Mouse (Mus musculus) MEL (cell line): ENCODE measurements at regions not wholly inside any gene's neighbourhood (a gene's known extent, or its start where the extent isn't known, plus 50 kb on each side); places are given as distances from the start of the nearest gene placed in this dataset.

ENCODE experiments used
- DNase-seq: peaks from one replicate; pipeline ENCODE4 v3.0.0; 2011; ENCODE audit warnings: low read depth, low spot score
- H3K27ac ChIP-seq: 2 replicates; pipeline ENCODE4 v1.5.1; 2012; ENCODE audit warnings: low read depth, mild to moderate bottlenecking, control low read depth, low read length, moderate library complexity; ENCODE audit not compliant: control insufficient read depth
- H3K27me3 ChIP-seq, 2 experiments: fragments of 150-350 bp in 1 of 2; sonication (generic) in 1 of 2; 2 replicates each; pipeline ENCODE4 v1.6.1; 2012; ENCODE audit warnings: low read length in 2 of 2, mild to moderate bottlenecking in 2 of 2, improper control_type of control experiment in 1 of 2, moderate library complexity in 1 of 2; ENCODE audit not compliant: insufficient read depth in 2 of 2, control insufficient read depth in 1 of 2
- H3K36me3 ChIP-seq, 2 experiments: 2 replicates each; pipeline ENCODE4 v1.6.1; 2012 to 2014; ENCODE audit warnings: low read length in 2 of 2, improper control_type of control experiment in 1 of 2, inconsistent platforms in 1 of 2, mild to moderate bottlenecking in 1 of 2; ENCODE audit not compliant: insufficient read depth in 2 of 2, control insufficient read depth in 1 of 2
- H3K4me1 ChIP-seq, 2 experiments: fragments of 150-350 bp in 1 of 2; sonication (generic) in 1 of 2; 2 replicates each; pipeline ENCODE4 v1.6.1; 2012; ENCODE audit warnings: low read length in 2 of 2, improper control_type of control experiment in 1 of 2, mild to moderate bottlenecking in 1 of 2; ENCODE audit not compliant: insufficient read depth in 2 of 2, control insufficient read depth in 1 of 2
- H3K4me3 ChIP-seq, 2 experiments: fragments of 150-350 bp in 1 of 2; sonication (generic) in 1 of 2; 2 replicates each; pipeline ENCODE4 v1.5.1; 2012; ENCODE audit warnings: low read depth in 2 of 2, low read length in 2 of 2, mild to moderate bottlenecking in 2 of 2, moderate library complexity in 2 of 2, control low read depth in 1 of 2, improper control_type of control experiment in 1 of 2; ENCODE audit not compliant: control insufficient read depth in 1 of 2, insufficient read depth in 1 of 2
- H3K79me2 ChIP-seq: 2 replicates; pipeline ENCODE4 v1.6.1; 2012; ENCODE audit warnings: mild to moderate bottlenecking, low read length, moderate library complexity; ENCODE audit not compliant: control insufficient read depth, poor library complexity, insufficient read depth
- H3K9ac ChIP-seq: 2 replicates; pipeline ENCODE4 v1.6.1; 2012; ENCODE audit warnings: low read depth, mild to moderate bottlenecking, control low read depth, low read length, moderate library complexity; ENCODE audit not compliant: control insufficient read depth, poor library complexity, severe bottlenecking
- H3K9me3 ChIP-seq: fragments of 150-350 bp; sonication (generic); replicated peaks from 2 replicates; pipeline ENCODE4 v1.6.1; 2012; ENCODE audit warnings: mild to moderate bottlenecking, low read length, improper control_type of control experiment, moderate library complexity; ENCODE audit not compliant: insufficient read depth
- BHLHE40 ChIP-seq: IDR thresholded peaks from 2 replicates; pipeline ENCODE4 v1.6.1; 2012; ENCODE audit warnings: low read depth, mild to moderate bottlenecking, inconsistent platforms, low read length, improper control_type of control experiment, borderline replicate concordance
- CHD1 ChIP-seq: IDR thresholded peaks from 2 replicates; pipeline ENCODE4 v1.6.1; 2012; ENCODE audit warnings: low read depth, mild to moderate bottlenecking, inconsistent platforms, low read length, improper control_type of control experiment
- CHD2 ChIP-seq: IDR thresholded peaks from 2 replicates; pipeline ENCODE4 v1.6.1; 2011; ENCODE audit warnings: low read length, improper control_type of control experiment
- CTCF ChIP-seq, 3 experiments: IDR thresholded peaks in 2 of 3; conservative IDR thresholded peaks in 1 of 3; 2 replicates each; pipeline ENCODE4 v1.5.1; 2011 to 2012; ENCODE audit warnings: low read length in 3 of 3, low read depth in 2 of 3, mild to moderate bottlenecking in 2 of 3, improper control_type of control experiment in 1 of 3, inconsistent platforms in 1 of 3, mixed read lengths in 1 of 3, moderate library complexity in 1 of 3; ENCODE audit not compliant: control insufficient read depth in 1 of 3, insufficient read depth in 1 of 3, poor library complexity in 1 of 3, severe bottlenecking in 1 of 3
- ELF1 ChIP-seq: IDR thresholded peaks from 2 replicates; pipeline ENCODE4 v1.6.1; 2014; ENCODE audit warnings: low read depth, mild to moderate bottlenecking, inconsistent platforms, low read length, improper control_type of control experiment, moderate library complexity
- EP300 ChIP-seq, 2 experiments: IDR thresholded peaks; 2 replicates each; pipeline ENCODE4 v1.6.1; 2011; ENCODE audit warnings: improper control_type of control experiment in 2 of 2, low read length in 2 of 2, low read depth in 1 of 2, mild to moderate bottlenecking in 1 of 2
- ETS1 ChIP-seq: IDR thresholded peaks from 2 replicates; pipeline ENCODE4 v1.6.1; 2012; ENCODE audit warnings: low read depth, mild to moderate bottlenecking, inconsistent platforms, low read length, improper control_type of control experiment, moderate library complexity
- GABPA ChIP-seq: IDR thresholded peaks from 2 replicates; pipeline ENCODE4 v1.6.1; 2012; ENCODE audit warnings: low read depth, mild to moderate bottlenecking, inconsistent platforms, low read length, improper control_type of control experiment, moderate library complexity
- JUND ChIP-seq: IDR thresholded peaks from 2 replicates; pipeline ENCODE4 v1.6.1; 2011; ENCODE audit warnings: low read depth, mild to moderate bottlenecking, improper control_type of control experiment, low read length
- KAT2A ChIP-seq: conservative IDR thresholded peaks from 2 replicates; pipeline ENCODE4 v1.6.1; 2012; ENCODE audit warnings: low read depth, low read length, improper control_type of control experiment, inconsistent platforms
- MAFK ChIP-seq: IDR thresholded peaks from 2 replicates; pipeline ENCODE4 v1.6.1; 2011; ENCODE audit warnings: low read depth, mild to moderate bottlenecking, low read length, improper control_type of control experiment, borderline replicate concordance
- MAZ ChIP-seq: IDR thresholded peaks from 2 replicates; pipeline ENCODE4 v1.6.1; 2012; ENCODE audit warnings: low read depth, mild to moderate bottlenecking, inconsistent platforms, low read length, improper control_type of control experiment
- MEF2A ChIP-seq: IDR thresholded peaks from 2 replicates; pipeline ENCODE4 v1.6.1; 2014; ENCODE audit warnings: low read depth, mild to moderate bottlenecking, inconsistent platforms, low read length, improper control_type of control experiment; ENCODE audit not compliant: poor library complexity, insufficient replicate concordance, severe bottlenecking; ENCODE audit errors: extremely low read depth
- MXI1 ChIP-seq: IDR thresholded peaks from 2 replicates; pipeline ENCODE4 v1.6.1; 2011; ENCODE audit warnings: mild to moderate bottlenecking, low read depth, low read length, improper control_type of control experiment
- MYC ChIP-seq: IDR thresholded peaks from 2 replicates; pipeline ENCODE4 v1.6.1; 2011; ENCODE audit warnings: low read depth, mild to moderate bottlenecking, low read length, improper control_type of control experiment, moderate library complexity
- NELFE ChIP-seq: IDR thresholded peaks from 2 replicates; pipeline ENCODE4 v1.6.1; 2011; ENCODE audit warnings: low read depth, low read length, improper control_type of control experiment
- NRF1 ChIP-seq: IDR thresholded peaks from 2 replicates; pipeline ENCODE4 v1.6.1; 2014; ENCODE audit warnings: low read depth, mild to moderate bottlenecking, inconsistent platforms, low read length, improper control_type of control experiment, moderate library complexity; ENCODE audit not compliant: poor library complexity, insufficient read depth, severe bottlenecking
- POLR2A ChIP-seq, 2 experiments: IDR thresholded peaks; 2 replicates each; pipeline ENCODE4 v1.6.1; 2011 to 2012; ENCODE audit warnings: low read length in 2 of 2, mild to moderate bottlenecking in 2 of 2, control low read depth in 1 of 2, improper control_type of control experiment in 1 of 2, low read depth in 1 of 2, moderate library complexity in 1 of 2; ENCODE audit not compliant: control insufficient read depth in 1 of 2, insufficient read depth in 1 of 2, poor library complexity in 1 of 2
- POLR2AphosphoS2 ChIP-seq: IDR thresholded peaks from 2 replicates; pipeline ENCODE4 v1.6.1; 2011; ENCODE audit warnings: low read length, improper control_type of control experiment
- RAD21 ChIP-seq: IDR thresholded peaks from 2 replicates; pipeline ENCODE4 v1.6.1; 2011; ENCODE audit warnings: mild to moderate bottlenecking, low read depth, low read length, improper control_type of control experiment
- RCOR1 ChIP-seq: IDR thresholded peaks from 2 replicates; pipeline ENCODE4 v1.6.1; 2012; ENCODE audit warnings: low read depth, mild to moderate bottlenecking, inconsistent platforms, low read length, improper control_type of control experiment
- SMC3 ChIP-seq: IDR thresholded peaks from 2 replicates; pipeline ENCODE4 v1.6.1; 2011; ENCODE audit warnings: low read depth, low read length, improper control_type of control experiment
- TAL1 ChIP-seq: IDR thresholded peaks from 2 replicates; pipeline ENCODE4 v1.6.1; 2012; ENCODE audit warnings: mild to moderate bottlenecking, inconsistent platforms, low read length, moderate library complexity, mixed read lengths
- TBP ChIP-seq: IDR thresholded peaks from 2 replicates; pipeline ENCODE4 v1.8.0; 2011; ENCODE audit warnings: low read depth, low read length, improper control_type of control experiment
- TCF12 ChIP-seq: IDR thresholded peaks from 2 replicates; pipeline ENCODE4 v1.6.1; 2014; ENCODE audit warnings: low read depth, mild to moderate bottlenecking, inconsistent platforms, low read length, improper control_type of control experiment, moderate library complexity
- UBTF ChIP-seq: IDR thresholded peaks from 2 replicates; pipeline ENCODE4 v1.6.1; 2012; ENCODE audit warnings: low read depth, mild to moderate bottlenecking, inconsistent platforms, low read length, improper control_type of control experiment, moderate library complexity, borderline replicate concordance; ENCODE audit not compliant: insufficient read depth
- USF1 ChIP-seq: IDR thresholded peaks from 2 replicates; pipeline ENCODE4 v1.6.1; 2014; ENCODE audit warnings: low read depth, mild to moderate bottlenecking, inconsistent platforms, low read length, improper control_type of control experiment, moderate library complexity
- ZC3H11A ChIP-seq: IDR thresholded peaks from 2 replicates; pipeline ENCODE4 v1.6.1; 2012; ENCODE audit warnings: low read depth, mild to moderate bottlenecking, inconsistent platforms, low read length, improper control_type of control experiment
- ZNF384 ChIP-seq: IDR thresholded peaks from 2 replicates; pipeline ENCODE4 v1.6.1; 2012; ENCODE audit warnings: low read depth, mild to moderate bottlenecking, inconsistent platforms, low read length, improper control_type of control experiment

GRCm38 (mm10) chr17:88256599-88257544 is 183.6 kb upstream of the Foxn2 start:
- no peak for TF ChIP-seq JUND
- TF ChIP-seq CHD1, result no peak
- TF ChIP-seq ZC3H11A, result peak; percentile 65
- TF ChIP-seq KAT2A, result no peak
- peak; percentile 90 for TF ChIP-seq SMC3
- TF ChIP-seq GABPA, result no peak
- TF ChIP-seq MXI1, result no peak
- TF ChIP-seq NELFE, result no peak
- TF ChIP-seq MAFK, result no peak
- TF ChIP-seq ELF1, result no peak
- no peak for TF ChIP-seq ETS1
- TF ChIP-seq BHLHE40, result 0 out of 2 replicates have a peak, but pooled peaks have one; percentile 12
- peak; percentile 50 to 79 (median 61) for TF ChIP-seq CTCF (IDR thresholded peaks at IDR 0.05 in 2 of 3, conservative IDR thresholded peaks at IDR 0.05 in 1 of 3; ENCODE audit: control insufficient read depth in 1 of 3, insufficient read depth in 1 of 3, low read depth in 2 of 3, low read length in 3 of 3, poor library complexity in 1 of 3, severe bottlenecking in 1 of 3)
- TF ChIP-seq EP300 (IDR thresholded peaks at IDR 0.05; ENCODE audit: low read depth in 1 of 2, low read length in 2 of 2), result no peak
- TF ChIP-seq TAL1, result no peak
- TF ChIP-seq RCOR1, result no peak
- no peak for TF ChIP-seq CHD2
- no peak for TF ChIP-seq MEF2A
- TF ChIP-seq USF1, result no peak
- no peak for TF ChIP-seq MAZ
- no peak for TF ChIP-seq UBTF
- no peak for TF ChIP-seq POLR2AphosphoS2
- TF ChIP-seq RAD21, result peak; percentile 78
- no peak for TF ChIP-seq ZNF384
- no peak for TF ChIP-seq POLR2A (IDR thresholded peaks at IDR 0.05; ENCODE audit: control insufficient read depth in 1 of 2, insufficient read depth in 1 of 2, low read depth in 1 of 2, low read length in 2 of 2, poor library complexity in 1 of 2)
- TF ChIP-seq MYC, result no peak
- no peak for TF ChIP-seq NRF1
- TF ChIP-seq TBP, result no peak
- no peak for TF ChIP-seq TCF12
- peak overlapping the region; percentile 69 for H3K9ac ChIP-seq
- peak overlapping the region; percentile 74 for H3K4me3 ChIP-seq

More at GRCm38 (mm10) chr17:88256599-88257544, 183.6 kb upstream of the Foxn2 start:
- H3K27ac ChIP-seq, result no peak overlapping the region
- no peaks in the 10 kb centered on the region for H3K79me2 ChIP-seq
- H3K27me3 ChIP-seq, result no peaks in the 10 kb centered on the region
- peak; percentile 75 for DNase-seq
- H3K4me1 ChIP-seq, result no peaks in the 10 kb centered on the region
- H3K9me3 ChIP-seq, result no peaks in the 10 kb centered on the region
- H3K36me3 ChIP-seq, result no peaks in the 10 kb centered on the region
